Mouse (Mus musculus): Measurements from ENCODE around the gene Gsdme.

Gene Gsdme

GRCm38 (mm10) chr6:50180189-50180588 is 83.5 kb downstream of the Gsdme start:
- no peak for DNase-seq

GRCm38 (mm10) chr6:50175736-50176135 is 87.9 kb downstream of the Gsdme start:
- no peak for DNase-seq

DNA sequence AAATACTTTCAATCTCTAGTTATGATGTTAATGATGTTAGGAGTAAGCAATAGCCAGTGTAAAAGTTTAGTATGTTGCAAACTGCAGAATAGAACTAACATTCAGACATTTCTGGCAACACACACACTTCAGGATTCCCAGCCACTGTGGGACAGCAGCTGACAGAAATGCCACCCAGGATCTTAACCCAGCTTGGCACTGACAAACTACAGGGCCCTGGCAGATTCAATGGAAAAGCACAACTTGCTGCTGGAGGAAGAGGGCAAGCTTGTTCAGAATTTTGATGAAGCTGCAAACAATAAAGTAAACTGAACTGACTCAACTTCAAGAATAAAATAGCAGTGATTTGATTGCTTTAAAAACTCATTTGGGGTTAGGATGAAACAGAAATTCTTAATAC is 93.9 kb downstream of the Gsdme start:
- DNase-seq = no peak

DNA sequence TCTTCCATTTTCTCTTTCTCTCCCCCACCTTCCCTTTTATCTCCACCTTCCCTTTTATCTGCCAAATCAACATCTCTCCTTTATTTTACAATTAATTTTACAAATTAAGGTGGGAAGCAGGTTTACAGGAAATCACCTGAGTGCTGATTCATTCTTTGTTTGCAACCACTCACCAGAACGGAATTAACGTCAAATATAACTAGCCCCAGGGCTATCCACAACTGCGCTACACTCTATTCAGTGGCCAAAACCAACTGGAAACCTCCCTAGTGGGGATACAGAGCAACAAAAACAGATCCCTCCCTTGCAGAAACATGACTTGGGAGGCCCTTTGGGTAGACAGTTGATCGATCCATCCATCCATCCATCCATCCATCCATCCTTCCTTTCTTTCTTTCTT is 94.8 kb downstream of the Gsdme start:
- no peak for DNase-seq

DNA sequence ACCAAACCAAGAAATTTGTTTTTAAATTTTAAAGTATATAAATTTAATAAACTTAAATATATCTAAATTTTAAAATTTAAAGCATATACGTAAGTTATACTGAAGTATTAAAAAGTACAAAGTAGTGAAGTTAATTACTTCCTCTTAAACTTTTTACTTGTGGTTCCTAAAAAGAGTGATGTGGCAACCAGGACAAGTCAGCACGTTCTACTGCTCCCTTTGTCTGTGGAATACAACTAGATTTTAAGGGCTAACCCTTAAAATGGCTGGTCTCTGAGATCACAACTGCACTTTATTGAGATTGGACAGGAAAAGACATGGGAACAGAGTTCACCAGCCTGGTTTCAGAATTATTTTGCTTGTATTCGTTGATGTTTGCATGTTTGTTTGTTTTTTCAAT is 100.6 kb downstream of the Gsdme start:
- DNase-seq = no peak

GRCm38 (mm10) chr6:50159842-50160241 is 103.8 kb downstream of the Gsdme start:
- no peak for DNase-seq

DNA sequence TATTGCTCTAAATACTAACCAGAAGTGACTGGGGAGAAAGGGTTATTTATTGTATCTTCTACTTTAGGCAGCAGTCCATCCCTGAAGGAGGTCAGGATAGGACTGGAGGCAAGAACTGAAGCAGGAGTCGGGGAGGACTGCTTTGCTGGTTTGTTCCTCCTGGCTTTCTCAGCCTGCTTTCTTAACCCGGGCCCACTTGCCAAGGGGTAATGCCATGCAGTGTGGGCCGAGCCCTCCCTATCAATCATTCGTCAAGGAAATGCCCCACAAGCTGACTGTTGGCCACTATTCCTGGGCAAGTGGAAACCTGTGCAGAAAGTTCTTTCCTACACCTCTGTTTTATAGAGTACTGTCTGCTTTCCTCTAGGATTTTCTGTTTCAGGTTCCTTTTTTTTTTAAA is 114.3 kb downstream of the Gsdme start:
- DNase-seq = no peak

GRCm38 (mm10) chr6:50146158-50146557 is 117.5 kb downstream of the Gsdme start:
- DNase-seq = no peak

DNA sequence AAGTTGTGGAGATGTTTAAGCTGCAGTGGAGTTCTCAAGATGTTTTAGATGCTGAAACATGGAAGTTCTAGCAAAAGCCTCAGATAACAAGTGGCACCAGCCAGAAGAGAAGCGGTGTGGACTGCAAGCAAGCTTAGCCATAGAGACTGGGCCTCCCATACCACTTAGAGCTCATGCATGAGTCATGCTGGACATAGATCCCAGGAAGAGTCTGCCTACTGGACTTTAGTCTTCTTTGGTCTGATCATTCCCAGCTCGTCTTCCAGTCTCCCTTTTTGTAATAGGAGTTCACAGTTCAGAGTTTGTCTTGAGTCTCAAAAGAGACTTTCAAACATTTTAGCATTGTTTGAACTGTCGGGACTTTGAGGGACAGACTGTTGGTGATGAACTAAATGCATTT is 124.1 kb downstream of the Gsdme start:
- DNase-seq = no peak

Data from liver (tissue).